Comparison of ENCODE assay signal across 12 mouse cellular contexts in the genomic region with DNA sequence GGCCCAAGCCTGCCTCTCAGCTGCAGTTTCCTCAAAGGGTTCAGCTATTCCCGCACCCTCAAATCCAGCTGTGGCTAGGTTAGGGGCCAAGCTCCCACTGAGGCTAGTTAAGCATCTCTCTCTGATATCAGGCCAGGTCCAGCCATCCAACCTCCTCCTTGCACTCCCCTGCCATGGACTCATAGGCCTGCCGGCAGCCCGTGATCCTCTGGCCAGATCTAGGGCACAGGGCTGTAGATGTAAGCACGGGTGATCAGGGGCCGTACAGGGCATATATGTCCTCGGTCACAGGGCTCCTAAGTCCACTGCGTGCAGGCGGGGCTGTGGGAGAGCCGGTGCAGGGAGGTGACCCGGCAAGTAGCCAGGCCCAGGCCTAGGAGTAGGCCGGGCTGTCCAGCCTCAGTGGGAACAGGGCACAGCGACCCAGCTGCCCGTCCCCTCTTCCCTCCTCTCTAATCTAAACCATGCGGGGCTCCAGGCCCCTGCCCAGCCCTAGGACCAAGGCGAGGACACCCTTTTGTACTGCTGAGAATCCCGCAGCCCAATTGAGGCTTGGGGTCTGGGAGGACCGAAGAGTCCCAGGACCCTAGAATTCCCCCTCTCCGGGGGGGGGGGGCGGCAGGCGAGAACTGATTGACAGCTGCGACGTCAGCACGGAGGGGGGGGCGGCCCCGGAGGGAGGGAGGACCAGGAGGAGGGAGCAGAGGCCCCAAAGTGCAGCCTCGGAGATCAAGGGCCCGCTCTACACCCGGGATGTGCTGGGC. TPM values are rescaled to one million over a fixed set of nuclear protein-coding genes. Genes with fewer than 3 reads are reported as not detected.
DNase-seq lines count a peak whose midpoint lies in the region; ATAC-seq lines count a peak whose summit lies in the region.
"Had no signal": no experiment of that assay in that cellular context is flagged by ENCODE, and none has a peak within 500 bp of the region (broad histone marks: within the 10 kb centered on the region; RNA-seq: fewer than 3 reads in every experiment).

A gene (plus strand): TSS at position 758 of the 764 bp plus-strand sequence.

- no peak within 1 kb of the TSS for H3K9ac ChIP-seq in hindbrain, embryonic 12.5 days
- no peak within 1 kb of the TSS for H3K9ac ChIP-seq in hindbrain, embryonic 13.5 days
- H3K9ac ChIP-seq in embryonic facial prominence, embryonic 14.5 days (ENCODE audit: low read depth, low read length), result no peak within 1 kb of the TSS
- peak within 1 kb of the TSS; percentile 81 for H3K9ac ChIP-seq in lung, embryonic 15.5 days

- H3K4me2 ChIP-seq in hindbrain, embryonic 12.5 days (replicated peaks), result 0 out of 2 replicates have a peak within 1 kb of the TSS, but pooled peaks have one; percentile 22
- H3K4me2 ChIP-seq in hindbrain, embryonic 13.5 days, result no peak within 1 kb of the TSS
- H3K4me2 ChIP-seq in embryonic facial prominence, embryonic 14.5 days (ENCODE audit: low read depth, low read length), result no peak within 1 kb of the TSS
- peak within 1 kb of the TSS; percentile 67 for H3K4me2 ChIP-seq in lung, embryonic 15.5 days

- peaks cover 15% of the 10 kb centered on the region for H3K4me1 ChIP-seq in hindbrain, embryonic 12.5 days
- peaks cover 15% of the 10 kb centered on the region for H3K4me1 ChIP-seq in hindbrain, embryonic 13.5 days (replicated peaks)
- H3K4me1 ChIP-seq in embryonic facial prominence, embryonic 14.5 days (ENCODE audit: control insufficient read depth, insufficient read depth, low read length), result no peaks in the 10 kb centered on the region; the same call in 1 of the 2 replicates
- peaks cover 16% of the 10 kb centered on the region for H3K4me1 ChIP-seq in lung, embryonic 15.5 days

- DNase-seq in ZHBTc4 (ENCODE audit: low read depth, low spot score), result peak; percentile 28
- DNase-seq in embryonic facial prominence, embryonic 14.5 days (ENCODE audit: low spot score), result no peak
- DNase-seq in cerebellum, postnatal 36 days, result no peak
- DNase-seq in right cerebral cortex, adult 2 months (ENCODE audit: low spot score in 2 of 2), result no peak
- DNase-seq: cerebellum, postnatal 25 days had no signal

- ATAC-seq in hindbrain, embryonic 12.5 days (ENCODE audit: low FRiP score), result no peak
- ATAC-seq in hindbrain, embryonic 13.5 days (ENCODE audit: low FRiP score), result no peak
- no peak for ATAC-seq in embryonic facial prominence, embryonic 14.5 days (ENCODE audit: low read depth)
- ATAC-seq in lung, embryonic 15.5 days (ENCODE audit: borderline replicate concordance, extremely low read depth, low FRiP score, low TSS enrichment), result peak; percentile 80
- no peak for ATAC-seq in frontal cortex, adult (ENCODE audit: low TSS enrichment)

- no peak within 1 kb of the TSS for H3K4me3 ChIP-seq in hindbrain, embryonic 12.5 days
- no peak within 1 kb of the TSS for H3K4me3 ChIP-seq in hindbrain, embryonic 13.5 days
- H3K4me3 ChIP-seq in embryonic facial prominence, embryonic 14.5 days (ENCODE audit: low read depth, low read length), result 0 out of 2 replicates have a peak within 1 kb of the TSS, but pooled peaks have one; percentile 1
- peak within 1 kb of the TSS; percentile 61 for H3K4me3 ChIP-seq in lung, embryonic 15.5 days
- H3K4me3 ChIP-seq: layer of hippocampus, adult 2 months had no signal

- no peak within 1 kb of the TSS for H3K27ac ChIP-seq in hindbrain, embryonic 12.5 days
- no peak within 1 kb of the TSS for H3K27ac ChIP-seq in hindbrain, embryonic 13.5 days
- H3K27ac ChIP-seq in embryonic facial prominence, embryonic 14.5 days (replicated peaks; ENCODE audit: low read depth, low read length), result no peak within 1 kb of the TSS
- H3K27ac ChIP-seq in lung, embryonic 15.5 days, result peak within 1 kb of the TSS; percentile 93
- H3K27ac ChIP-seq: layer of hippocampus, adult 2 months had no signal

- H3K27me3 ChIP-seq in hindbrain, embryonic 12.5 days, result peaks cover 77% of the 10 kb centered on the region
- peaks cover 87% of the 10 kb centered on the region for H3K27me3 ChIP-seq in hindbrain, embryonic 13.5 days
- peaks cover 69% of the 10 kb centered on the region for H3K27me3 ChIP-seq in embryonic facial prominence, embryonic 14.5 days (replicated peaks; ENCODE audit: control insufficient read depth, insufficient read depth, low read length)
- H3K27me3 ChIP-seq in lung, embryonic 15.5 days, result peaks cover 62% of the 10 kb centered on the region

- WGBS in hindbrain, embryonic 12.5 days, result 11% methylated on average over 22 of the region's 28 CpGs
- 13% methylated on average over 21 of the region's 28 CpGs for WGBS in hindbrain, embryonic 13.5 days
- 29% methylated on average over 14 of the region's 28 CpGs for WGBS in embryonic facial prominence, embryonic 14.5 days
- 13% methylated on average over 25 of the region's 28 CpGs for WGBS in lung, embryonic 15.5 days

- no peaks in the 10 kb centered on the region for H3K9me3 ChIP-seq in hindbrain, embryonic 12.5 days (replicated peaks)
- no peaks in the 10 kb centered on the region for H3K9me3 ChIP-seq in hindbrain, embryonic 13.5 days
- no peaks in the 10 kb centered on the region for H3K9me3 ChIP-seq in embryonic facial prominence, embryonic 14.5 days (ENCODE audit: control insufficient read depth, low read length)
- H3K9me3 ChIP-seq in lung, embryonic 15.5 days, result no peaks in the 10 kb centered on the region

- H3K36me3 ChIP-seq in hindbrain, embryonic 12.5 days, result no peaks in the 10 kb centered on the region
- no peaks in the 10 kb centered on the region for H3K36me3 ChIP-seq in hindbrain, embryonic 13.5 days
- no peaks in the 10 kb centered on the region for H3K36me3 ChIP-seq in embryonic facial prominence, embryonic 14.5 days (ENCODE audit: control insufficient read depth, insufficient read depth, low read length)
- no peaks in the 10 kb centered on the region for H3K36me3 ChIP-seq in lung, embryonic 15.5 days

RNA-seq across cellular contexts. Expression of the gene that starts here (rescaled TPM):
- 0.57 and 0.94 TPM in 2 replicates for polyA plus RNA-seq in hindbrain, embryonic 12.5 days (2016; fragmentation: Nextera tagmentation; extraction: Ambion mirVana)
- polyA plus RNA-seq in hindbrain, embryonic 13.5 days (2015; fragmentation: Nextera tagmentation; extraction: Ambion mirVana), result 0.34 TPM in 2 replicates
- polyA plus RNA-seq in embryonic facial prominence, embryonic 14.5 days (2014; fragmentation: Nextera tagmentation; extraction: Ambion mirVana), result 0.85 and 1.4 TPM in 2 replicates
- polyA plus RNA-seq in lung, embryonic 15.5 days (2015; fragmentation: Nextera tagmentation; extraction: Ambion mirVana), result 78.8 and 81.3 TPM in 2 replicates
- polyA plus RNA-seq: intestine, embryonic 14.5 days; liver, embryonic 16.5 days had no signal

Comparison
In these comparisons a context has a peak if more than half of its experiments do, and no peak if none do; other contexts are left out.
1. RNA of the gene that starts here (polyA plus RNA-seq): 78.8 to 81.3 TPM in lung, embryonic 15.5 days; 0.85 to 1.4 TPM in embryonic facial prominence, embryonic 14.5 days, 0.57 to 0.94 TPM in hindbrain, embryonic 12.5 days and 0.34 TPM in hindbrain, embryonic 13.5 days; every median in the first group is over 10 times any median in the second.
2. H3K4me2 ChIP-seq: peak in hindbrain, embryonic 12.5 days (single experiment) and lung, embryonic 15.5 days (single experiment); none in hindbrain, embryonic 13.5 days (single experiment) and embryonic facial prominence, embryonic 14.5 days (single experiment).
3. H3K4me3 ChIP-seq: peak in embryonic facial prominence, embryonic 14.5 days (single experiment) and lung, embryonic 15.5 days (single experiment); none in hindbrain, embryonic 12.5 days (single experiment) and hindbrain, embryonic 13.5 days (single experiment).